Mouse (Mus musculus) lung, postnatal 4 days (tissue): ENCODE measurements around the gene Dscam.

Source experiments
- DNase-seq, 2 experiments: peaks; one replicate each; pipeline ENCODE4 v3.0.0; 2021

Dscam gene

DNA sequence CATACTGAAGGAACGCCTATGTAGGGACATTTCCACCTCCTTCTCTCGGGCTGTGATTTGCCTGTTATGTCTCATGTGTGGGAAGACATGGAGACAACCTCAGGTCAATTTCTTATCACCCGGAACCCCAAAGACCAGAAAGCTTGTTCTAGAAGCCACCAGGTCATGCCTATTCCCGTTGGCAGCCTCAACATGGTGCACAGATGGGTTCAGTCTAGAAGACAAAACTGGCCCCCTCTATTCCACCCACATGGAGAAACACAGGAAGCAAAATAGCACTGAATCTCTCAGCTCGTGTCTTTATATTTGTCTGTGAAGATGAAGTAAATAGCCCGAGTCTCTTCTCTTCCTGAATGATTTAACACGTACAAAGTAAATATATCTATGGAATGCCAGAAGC is 540.3 kb downstream of the Dscam start:
- DNase-seq, result no peak

DNA sequence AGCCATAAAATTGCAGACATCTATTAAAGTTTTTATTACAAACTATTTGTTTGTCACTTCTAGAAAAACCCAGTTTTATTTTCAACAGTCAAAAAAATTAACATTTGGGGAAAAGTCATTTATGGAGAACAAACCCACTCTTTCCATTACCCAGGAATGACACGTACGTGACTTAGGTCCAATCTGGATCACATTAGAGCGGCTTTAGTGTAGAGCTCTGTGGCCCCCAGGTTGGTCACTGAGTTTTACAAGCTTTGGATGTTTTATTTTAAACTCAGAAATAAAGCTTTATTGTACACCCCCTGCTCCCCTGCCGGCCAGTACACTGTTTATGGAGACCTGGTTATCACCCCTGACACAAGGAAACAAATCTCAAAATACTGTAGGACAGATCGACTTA is 540.9 kb downstream of the Dscam start:
- no peak for DNase-seq

DNA sequence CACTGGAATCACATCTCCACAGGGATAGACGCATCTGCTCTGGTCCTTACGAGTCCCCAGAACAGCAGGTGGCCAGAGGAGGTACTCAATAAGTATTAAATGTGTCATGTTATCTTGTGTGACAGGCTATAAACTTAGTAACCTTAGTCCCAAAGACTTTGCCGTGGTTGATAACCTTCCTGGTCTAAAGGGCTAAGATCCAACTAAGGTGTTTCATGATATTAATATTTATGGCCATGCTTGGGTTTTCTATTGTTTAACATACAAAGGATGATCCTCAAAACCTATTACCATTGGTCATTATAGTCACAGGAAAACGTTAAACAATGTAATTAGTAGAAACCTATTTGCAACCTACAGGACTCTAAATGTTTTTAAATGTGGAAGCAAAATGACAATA is 545.1 kb downstream of the Dscam start:
- DNase-seq, result no peak

DNA sequence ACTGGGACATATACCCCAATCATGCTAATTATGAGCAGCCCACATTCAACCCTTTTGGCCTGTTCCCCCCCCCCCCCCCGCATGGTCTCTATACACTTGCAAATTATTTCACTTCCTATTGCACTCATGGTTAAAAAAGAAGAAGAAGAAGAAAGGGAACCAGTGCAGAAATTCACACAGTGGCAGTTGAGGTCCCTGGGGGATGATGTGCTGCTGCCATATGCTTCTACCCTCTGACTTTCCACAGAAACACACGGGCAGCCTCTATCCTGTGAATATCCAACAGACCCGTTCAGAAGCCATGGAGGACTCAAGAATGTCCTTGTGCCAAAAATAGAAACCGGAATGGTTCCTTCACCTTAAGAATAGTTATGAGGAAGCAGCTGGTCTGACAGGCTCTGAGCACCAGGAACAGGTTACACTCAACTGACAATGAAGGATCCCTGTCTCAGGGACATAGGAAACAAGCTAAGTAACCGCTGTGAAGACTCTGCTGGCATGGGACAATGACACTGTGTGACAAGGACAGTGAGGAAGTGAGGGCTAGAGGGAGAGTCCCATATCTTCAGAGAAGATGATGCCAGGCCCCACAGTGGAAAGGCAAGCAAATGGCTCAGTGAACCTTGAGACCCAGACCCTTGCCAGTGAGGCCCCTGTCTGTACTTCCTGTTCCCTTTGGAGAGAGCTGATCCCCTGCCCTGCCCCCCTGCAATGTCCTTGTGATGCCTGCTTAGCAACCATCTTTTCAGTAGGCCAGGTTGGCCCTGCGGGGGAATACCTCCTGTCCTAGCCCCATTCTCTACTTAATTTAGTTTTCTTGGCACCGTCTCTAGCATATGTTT is 545.8 kb downstream of the Dscam start:
- DNase-seq, result no peak

DNA sequence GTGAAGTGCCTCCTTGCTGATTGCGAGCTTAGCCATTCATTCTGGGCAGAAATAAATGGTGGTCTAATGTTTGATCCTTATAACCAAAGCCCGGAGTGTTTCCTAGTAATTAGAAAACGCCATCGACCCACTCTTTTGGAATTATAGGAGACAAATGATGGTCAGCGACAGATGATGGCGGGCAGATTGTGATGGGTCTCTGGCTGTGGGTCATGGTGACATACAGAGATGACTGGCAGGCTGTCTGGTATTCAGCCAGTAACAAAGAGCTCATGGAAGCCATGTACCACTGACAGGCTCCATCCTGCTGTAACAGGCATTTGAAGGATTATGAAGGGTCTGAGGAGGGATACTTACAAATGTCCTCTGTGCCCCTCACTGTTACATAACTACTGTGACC is 549.7 kb downstream of the Dscam start:
- DNase-seq, result no peak

DNA sequence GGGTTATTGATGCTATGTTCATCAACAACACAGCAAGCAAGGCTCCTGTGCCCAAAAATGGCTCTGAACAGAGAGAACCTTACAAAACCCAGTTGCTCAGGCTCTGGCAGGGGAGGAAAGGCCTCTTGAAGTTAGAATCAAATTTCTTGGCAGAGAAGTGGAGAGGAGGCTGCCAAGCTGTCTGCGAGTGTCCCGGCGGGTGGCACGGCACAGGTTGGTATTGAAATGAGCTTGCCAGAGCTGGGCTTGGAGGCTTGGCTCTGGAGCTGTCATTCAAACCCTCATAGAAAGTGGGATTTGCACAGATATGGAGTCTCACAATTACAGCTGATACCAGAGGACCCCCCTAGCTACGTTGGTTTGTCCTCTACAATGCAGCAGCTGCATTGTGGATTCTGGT is 550.1 kb downstream of the Dscam start:
- DNase-seq, result peak in 1 of 2 experiments; percentile 5

DNA sequence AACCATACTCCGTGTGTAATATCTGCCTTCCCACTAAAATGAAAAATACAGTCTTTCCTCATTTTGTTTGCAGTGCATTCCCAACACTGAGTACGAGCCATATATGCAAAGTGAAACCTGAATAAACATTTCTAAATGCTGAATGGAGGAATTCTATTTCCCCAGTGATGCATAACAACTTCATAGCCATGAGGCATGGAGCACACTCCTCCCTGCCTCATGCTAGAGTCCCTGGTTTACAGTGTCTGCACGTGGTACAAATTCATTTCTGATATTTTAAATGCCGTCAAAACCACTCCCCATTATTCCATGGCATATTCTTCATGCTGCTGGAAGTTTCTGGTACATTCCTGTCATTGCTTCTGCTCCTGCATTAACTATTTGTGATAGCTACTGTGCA is 552.8 kb downstream of the Dscam start:
- DNase-seq, result no peak

DNA sequence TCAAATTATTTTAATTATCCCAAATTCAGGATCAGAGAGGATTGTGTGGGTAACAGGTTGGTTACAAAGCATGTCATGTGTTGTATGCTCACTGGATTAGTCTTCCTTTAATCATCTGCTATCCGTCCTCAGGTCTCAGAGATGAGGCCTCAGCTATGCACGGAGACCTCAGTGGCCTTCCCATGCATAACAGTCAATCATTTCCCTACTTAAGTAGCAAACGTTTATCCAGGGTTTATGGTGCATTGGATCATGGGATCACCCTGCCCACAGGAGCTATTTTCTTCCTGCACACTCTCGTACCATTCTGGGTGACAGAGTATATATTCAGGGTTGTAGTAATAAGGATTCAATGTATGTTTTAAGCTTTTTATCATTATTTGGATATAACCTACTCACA is 557.3 kb downstream of the Dscam start:
- no peak for DNase-seq

DNA sequence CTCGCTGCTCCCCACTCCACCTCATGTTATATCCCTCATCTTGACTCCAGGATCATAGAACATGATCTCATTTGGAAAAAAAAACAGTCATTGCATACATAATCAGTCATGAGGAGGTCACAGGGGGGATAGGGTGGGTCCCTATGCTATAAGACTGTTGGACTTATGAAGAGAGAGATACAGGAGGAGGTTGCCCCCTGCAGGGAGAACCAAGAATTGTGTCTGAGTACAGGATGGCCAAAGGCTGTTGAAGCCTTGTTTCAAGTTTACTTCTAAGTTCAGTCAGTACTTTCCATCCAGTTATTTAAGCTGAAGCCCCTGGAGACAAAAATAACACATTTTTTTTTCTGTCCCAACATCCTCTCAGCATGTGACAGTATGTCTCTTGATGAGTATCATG is 559.7 kb downstream of the Dscam start:
- peak in 1 of 2 experiments; percentile 40 for DNase-seq

DNA sequence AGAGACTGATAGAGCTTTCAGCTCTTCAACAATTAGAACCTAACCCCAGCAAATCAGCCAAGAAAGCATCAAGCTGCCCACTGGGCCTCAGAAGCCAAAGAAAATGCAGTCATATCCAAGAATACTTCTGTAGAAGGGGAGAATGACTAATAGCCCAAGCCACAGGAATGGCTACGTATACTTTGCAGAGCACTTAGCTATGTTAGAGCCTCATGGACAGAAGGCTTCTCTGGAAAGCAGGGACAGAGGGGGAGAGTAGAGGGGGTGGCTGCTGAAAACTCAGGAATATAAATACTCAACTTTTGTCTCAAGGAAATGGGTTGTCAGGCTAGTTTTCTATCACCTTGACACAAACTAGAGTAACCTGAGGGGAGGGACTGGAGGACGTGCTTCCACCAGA is 568.3 kb downstream of the Dscam start:
- no peak for DNase-seq

DNA sequence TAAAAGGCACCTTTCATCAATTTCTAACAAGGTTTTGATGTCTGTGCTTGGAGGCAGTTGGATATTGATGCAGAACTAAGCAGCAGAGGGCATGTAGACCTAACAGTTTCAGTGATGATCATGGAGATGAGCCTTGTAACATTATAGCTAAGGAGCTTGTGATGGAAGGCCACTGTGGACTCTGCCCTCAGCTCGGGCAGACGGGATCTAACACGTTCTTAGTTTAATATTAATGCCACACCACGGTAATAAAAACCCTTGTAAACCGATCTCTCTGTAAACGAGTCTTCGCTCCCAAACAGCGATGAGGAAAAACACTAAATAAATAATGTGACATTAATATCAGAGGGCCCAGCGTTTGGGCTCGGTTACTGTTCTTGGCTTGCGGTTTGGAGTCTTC is 569.8 kb downstream of the Dscam start:
- no peak for DNase-seq

DNA sequence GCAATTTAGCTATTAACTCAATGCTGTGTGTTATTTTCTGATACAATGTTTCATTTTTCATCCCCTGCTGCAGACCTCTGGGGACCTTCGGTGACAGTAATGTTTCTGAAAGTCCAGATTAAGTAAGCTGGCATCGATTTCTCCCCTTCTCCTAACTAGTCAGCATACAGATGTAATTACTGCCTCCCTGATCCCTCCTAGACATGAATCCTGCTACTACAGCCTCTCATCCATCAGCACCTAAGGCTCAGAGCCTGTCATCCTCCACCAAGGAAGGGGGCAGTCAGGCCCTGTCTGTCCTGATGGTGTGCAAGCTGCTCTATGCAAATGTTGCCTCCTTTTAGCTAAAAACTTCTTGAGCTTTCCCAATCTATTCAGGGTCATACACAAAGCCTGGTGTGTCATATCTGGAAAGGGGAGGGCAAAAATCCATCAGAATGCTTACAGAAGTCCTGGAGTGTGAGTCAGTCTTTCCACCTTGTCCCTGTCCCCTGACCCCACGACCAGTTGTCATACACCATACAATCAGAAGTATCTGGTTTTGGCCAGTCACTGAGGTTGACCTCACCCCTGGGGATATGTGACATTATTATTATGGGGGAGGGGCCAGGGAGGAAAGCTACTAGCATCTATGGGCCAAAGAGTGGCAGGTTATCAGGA is 571.0 kb downstream of the Dscam start:
- no peak for DNase-seq

DNA sequence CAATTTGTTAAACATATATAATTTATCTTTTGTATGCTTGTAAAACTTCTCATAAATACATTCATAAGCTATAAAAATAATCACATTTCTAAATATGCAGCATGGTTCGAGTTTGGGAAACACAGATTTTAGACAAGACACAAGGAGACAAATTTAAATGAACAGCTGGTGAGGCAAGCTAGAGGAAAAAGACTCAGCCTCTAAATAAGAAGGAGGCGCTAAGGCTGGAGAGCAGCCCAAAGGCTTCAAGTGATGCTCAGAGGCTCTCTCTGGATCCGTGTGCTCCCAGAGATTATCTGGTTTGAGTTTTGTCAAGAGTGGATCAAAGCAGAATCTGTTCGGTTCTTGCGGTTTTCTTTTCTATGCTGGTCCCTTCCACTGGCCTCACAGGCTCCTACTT is 594.7 kb downstream of the Dscam start:
- no peak for DNase-seq

DNA sequence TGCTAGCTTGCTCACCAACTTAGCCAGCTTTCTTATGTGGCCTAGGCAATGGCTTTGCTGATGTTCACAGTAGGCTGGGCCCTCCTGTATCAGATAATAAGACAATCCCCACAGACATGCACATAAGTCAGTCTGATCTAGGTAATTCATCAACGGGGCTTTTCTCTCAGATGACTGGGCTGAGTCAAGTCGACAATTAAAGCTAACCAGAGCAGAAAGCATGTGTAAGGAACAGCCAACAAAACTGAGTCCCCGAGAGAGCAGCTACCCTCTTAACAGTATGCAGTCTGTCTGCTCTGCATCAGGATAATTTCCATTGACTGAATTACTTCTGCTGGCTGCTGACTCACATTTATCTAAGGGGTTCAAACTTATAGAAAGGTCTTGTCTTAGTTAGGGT is 603.1 kb downstream of the Dscam start:
- no peak for DNase-seq

DNA sequence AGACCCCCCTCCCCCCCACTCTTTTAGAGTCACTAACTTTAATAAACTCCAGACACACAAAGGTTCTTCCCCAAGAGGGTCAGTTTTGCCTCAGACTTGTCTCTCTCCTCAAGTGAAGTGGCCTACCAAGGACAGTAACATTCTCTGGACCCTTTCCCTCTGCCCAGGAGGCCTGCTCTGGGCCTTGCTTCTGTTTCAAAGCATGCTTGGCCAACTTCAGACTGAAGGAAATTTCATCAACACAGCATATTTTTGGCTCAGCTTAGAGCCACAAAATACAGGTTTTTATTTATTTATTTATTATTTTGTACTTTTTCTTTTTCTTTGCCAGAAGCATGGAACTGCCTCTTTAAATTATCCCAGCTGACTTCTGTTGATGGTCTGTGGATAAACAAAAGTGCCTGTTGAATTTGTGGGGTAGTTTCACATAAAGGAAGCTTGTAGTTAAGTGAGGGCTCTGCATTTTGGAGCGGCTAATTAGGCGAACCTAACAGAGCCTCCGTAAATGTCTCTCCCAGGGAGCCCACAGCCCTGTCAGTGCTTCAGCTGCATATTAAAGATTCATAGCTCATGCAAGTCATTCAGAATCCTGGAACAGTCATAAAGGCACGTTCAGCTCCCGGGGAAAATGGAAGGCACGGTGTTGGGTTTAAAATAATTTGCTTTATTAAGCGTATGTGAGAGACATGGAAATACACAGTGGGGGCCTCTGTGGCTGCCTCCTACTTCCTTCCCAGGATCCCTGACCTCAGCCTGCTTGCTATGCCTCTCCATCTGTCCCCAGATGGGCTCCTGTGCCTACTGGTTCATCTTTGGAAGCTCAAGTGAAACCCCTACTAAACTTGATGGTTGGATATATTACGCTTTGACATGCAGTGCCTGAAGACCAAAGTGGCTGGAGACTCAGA is 606.9 kb downstream of the Dscam start:
- DNase-seq, result no peak

DNA sequence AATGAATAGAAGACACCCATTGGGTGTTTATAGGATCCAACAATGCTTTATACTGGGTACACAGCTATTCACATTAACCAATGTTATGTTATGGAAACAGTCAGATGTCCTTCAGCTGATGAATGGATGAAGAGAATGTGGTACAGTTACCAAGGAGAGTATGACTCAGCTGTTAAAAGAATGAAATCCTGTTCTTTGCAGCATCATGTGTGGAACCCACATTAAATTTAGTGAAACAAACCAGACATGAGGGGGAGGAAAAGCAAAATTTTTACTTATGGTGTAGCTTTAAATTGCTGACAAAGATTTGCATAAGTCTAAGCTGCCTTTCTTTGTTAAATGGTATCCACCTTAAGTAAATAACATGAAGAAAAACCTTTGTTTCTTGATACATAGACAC is 610.8 kb downstream of the Dscam start:
- no peak for DNase-seq

DNA sequence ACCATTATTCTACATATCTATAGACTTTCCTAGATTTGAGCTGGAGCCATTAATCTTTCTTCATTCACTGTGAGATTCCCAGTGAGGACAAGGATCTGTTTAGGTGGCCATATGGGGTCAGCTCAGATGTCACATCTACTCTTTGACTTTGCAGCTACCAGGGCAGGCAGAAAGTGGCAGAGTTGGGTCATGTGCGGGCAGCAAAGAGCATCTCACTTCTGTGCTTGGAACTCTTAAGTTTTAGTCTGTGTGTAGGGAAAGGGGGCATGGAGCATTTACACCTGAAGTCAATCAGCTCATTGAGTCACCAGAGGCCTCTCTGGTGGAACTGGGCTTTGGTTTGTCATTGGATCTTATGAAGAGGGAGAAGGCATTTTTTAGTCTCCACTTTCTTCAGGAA is 612.2 kb downstream of the Dscam start:
- DNase-seq, result no peak

DNA sequence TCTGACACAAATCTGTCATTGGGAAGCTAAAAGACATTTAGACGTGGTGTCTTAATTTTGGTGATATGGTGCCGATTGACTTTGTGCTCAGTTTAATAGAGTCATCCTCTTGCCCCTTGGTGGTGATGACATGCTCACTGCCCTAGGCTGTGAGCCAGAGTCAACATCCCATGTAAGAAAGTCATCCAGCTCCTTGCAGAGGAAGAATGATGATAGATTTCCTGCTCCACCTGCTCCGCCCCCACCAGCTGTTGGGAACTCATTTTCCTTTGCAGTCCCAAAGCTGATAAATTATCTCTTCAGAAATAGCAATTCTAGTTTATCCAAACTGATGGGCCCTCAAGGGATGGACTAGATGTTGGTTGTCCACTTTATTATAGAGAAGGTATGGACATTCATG is 613.9 kb downstream of the Dscam start:
- DNase-seq, result no peak

DNA sequence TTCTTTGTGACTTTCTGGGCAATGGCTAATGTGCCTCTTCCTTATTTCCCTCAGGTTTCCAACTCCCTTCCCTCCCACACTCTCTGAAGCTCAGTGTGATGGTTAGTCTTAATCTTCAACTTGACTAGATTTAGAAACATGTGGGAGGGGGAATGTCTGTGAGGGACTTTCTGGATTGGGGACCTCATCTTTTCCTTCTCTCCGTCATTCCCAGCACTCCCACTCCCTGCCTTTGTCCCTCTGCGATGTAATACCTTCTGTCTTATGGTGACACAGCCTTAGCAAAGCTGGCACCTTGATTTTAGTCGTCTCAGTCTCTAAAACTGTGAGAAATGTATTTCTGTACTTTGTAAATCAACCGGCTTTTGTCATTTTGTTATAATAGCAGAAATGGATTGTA is 615.1 kb downstream of the Dscam start:
- no peak for DNase-seq

DNA sequence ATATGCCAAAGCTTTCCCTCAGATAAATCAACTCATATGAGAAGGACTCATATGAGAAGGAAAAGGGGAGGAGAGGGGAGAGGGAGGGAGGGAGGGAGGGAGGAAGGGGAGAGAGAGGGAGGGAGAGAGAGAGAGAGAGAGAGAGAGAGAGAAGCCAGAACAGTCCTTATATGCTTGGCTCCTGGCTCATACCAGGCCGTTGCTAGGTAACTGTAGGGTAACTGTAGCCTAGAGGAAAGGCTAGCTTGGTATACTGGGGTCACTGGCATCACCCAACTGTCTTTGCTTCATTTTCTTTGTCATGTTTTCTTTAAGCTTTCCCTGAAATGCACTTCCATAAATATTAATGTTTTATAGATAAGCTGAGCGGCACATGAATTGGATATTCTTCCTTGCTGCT is 617.9 kb downstream of the Dscam start:
- DNase-seq, result no peak

DNA sequence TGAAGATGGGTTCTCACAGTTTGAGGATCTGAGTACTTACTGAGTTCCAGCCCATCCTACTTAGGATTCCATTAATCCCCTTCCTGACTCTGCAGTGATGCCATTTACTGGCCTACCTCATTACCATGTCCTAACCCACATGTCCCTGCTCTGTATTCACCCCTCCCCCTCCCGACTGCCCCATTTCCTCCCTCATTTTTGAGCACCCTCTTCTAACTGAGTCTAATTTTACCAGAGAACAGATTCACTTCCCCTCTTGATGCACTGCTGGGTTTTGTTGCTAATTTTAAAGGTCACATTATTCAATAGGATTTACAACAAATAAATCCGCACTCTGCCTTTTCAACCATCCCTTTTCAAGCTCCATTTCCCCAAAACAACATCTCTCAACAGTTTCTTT is 629.5 kb downstream of the Dscam start:
- DNase-seq, result peak in 1 of 2 experiments; percentile 16
